Mouse (Mus musculus) heart, embryonic 12.5 days (tissue): ENCODE measurements around the gene Asb18. TPM values are rescaled to one million over a fixed set of nuclear protein-coding genes. Genes with fewer than 3 reads are reported as not detected.

Experiments used
- ATAC-seq: fragments of 200-750 bp; cut with Nextera tagmentation; 2 replicates; pipeline ENCODE4 v1.8.0; 2017; ENCODE audit warnings: moderate TSS enrichment, moderate library complexity; ENCODE audit not compliant: insufficient number of reproducible peaks, low FRiP score
- H3K27ac ChIP-seq: fragments of 300-500 bp; sonication (generic); 2 replicates; pipeline ENCODE4 v1.5.1; 2016; ENCODE audit warnings: mild to moderate bottlenecking, moderate library complexity; ENCODE audit not compliant: poor library complexity, severe bottlenecking
- H3K27me3 ChIP-seq: fragments of 300-500 bp; sonication (generic); replicated peaks from 2 replicates; pipeline ENCODE4 v1.6.1; 2016; ENCODE audit warnings: mild to moderate bottlenecking, moderate library complexity
- H3K36me3 ChIP-seq: fragments of 300-500 bp; sonication (generic); 2 replicates; pipeline ENCODE4 v1.6.1; 2016; ENCODE audit warnings: mild to moderate bottlenecking, moderate library complexity
- H3K4me1 ChIP-seq: fragments of 300-500 bp; sonication (generic); replicated peaks from 2 replicates; pipeline ENCODE4 v1.6.1; 2016; ENCODE audit warnings: mild to moderate bottlenecking
- H3K4me2 ChIP-seq: fragments of 300-500 bp; sonication (generic); 2 replicates; pipeline ENCODE4 v1.6.1; 2016; ENCODE audit warnings: mild to moderate bottlenecking, moderate library complexity
- H3K4me3 ChIP-seq: fragments of 300-500 bp; sonication (generic); 2 replicates; pipeline ENCODE4 v1.5.1; 2016; ENCODE audit warnings: mild to moderate bottlenecking
- H3K9ac ChIP-seq: fragments of 300-500 bp; sonication (generic); 2 replicates; pipeline ENCODE4 v1.6.1; 2016; ENCODE audit warnings: mild to moderate bottlenecking, moderate library complexity
- H3K9me3 ChIP-seq: fragments of 300-500 bp; sonication (generic); replicated peaks from 2 replicates; pipeline ENCODE4 v1.6.1; 2016; ENCODE audit warnings: mild to moderate bottlenecking, moderate library complexity
- WGBS: fragments of 180-500 bp; shearing (Covaris S2); methylation state at CpG from one replicate; pipeline ENCODE4 v1.1.7; 2016; 5-methylcytosine and 5-hydroxymethylcytosine counted together
- polyA plus RNA-seq: library from polyadenylated mRNA; unstranded; fragments of >200 nt; fragmentation: Nextera tagmentation; extraction: Ambion mirVana; gene quantifications from 2 replicates; pipeline ENCODE4 v1.2.1, GENCODE M21; 2016

Asb18 gene
- polyA plus RNA-seq, 1 experiment from 2014 or later: 1.0 TPM

GRCm38 (mm10) chr1:89925501-89926190, 88.8 kb downstream of the Asb18 start:
- Histone ChIP-seq H3K4me2 (no peak overlapping the region), H3K27me3 (peaks cover 100% of the 10 kb centered on the region), H3K4me1 (peaks cover 53% of the 10 kb centered on the region), H3K4me3 (no peak overlapping the region), H3K9me3 (no peaks in the 10 kb centered on the region; the same call in 1 of the 2 replicates), H3K27ac (no peak overlapping the region), H3K36me3 (no peaks in the 10 kb centered on the region), H3K9ac (no peak overlapping the region)
- ATAC-seq: no peak
- 20% methylated on average over 12 of the region's 12 CpGs for WGBS

DNA sequence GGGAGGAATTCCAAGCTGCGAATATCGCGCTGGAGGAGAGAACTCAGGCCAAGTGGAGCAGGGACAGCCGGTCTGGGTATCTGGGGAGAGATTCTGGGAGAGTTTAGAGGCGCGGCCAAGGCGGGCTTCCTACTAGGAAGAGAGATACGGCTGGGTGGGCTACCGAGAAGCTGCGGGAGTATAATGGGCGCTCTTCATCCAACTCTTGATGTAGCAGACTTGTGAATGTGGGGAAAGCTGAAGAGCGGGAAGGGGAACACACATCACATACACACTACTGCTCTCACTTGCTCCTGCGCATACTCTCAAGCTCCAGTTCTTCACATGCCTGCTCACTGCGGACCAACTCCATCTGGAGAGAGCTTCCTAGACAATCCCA, 90.8 kb downstream of the Asb18 start:
- Histone ChIP-seq H3K4me2 (peak overlapping the region; percentile 60), H3K36me3 (no peaks in the 10 kb centered on the region), H3K27me3 (peaks cover 100% of the 10 kb centered on the region), H3K4me3 (peak overlapping the region; percentile 31; the same call in 1 of the 2 replicates), H3K27ac (no peak overlapping the region), H3K4me1 (peaks cover 37% of the 10 kb centered on the region), H3K9me3 (peaks cover 4% of the 10 kb centered on the region), H3K9ac (no peak overlapping the region)
- ATAC-seq: no peak
- whole genome bisulfite sequencing: 9% methylated on average over 14 of the region's 14 CpGs

- Histone ChIP-seq H3K9ac (no peak overlapping the region), H3K36me3 (no peaks in the 10 kb centered on the region), H3K4me1 (peaks cover 34% of the 10 kb centered on the region), H3K27ac (no peak overlapping the region), H3K27me3 (peaks cover 100% of the 10 kb centered on the region), H3K4me3 (peak overlapping the region; percentile 31), H3K9me3 (peaks cover 6% of the 10 kb centered on the region), H3K4me2 (peak overlapping the region; percentile 60)
- ATAC-seq: no peak
- WGBS: under 1% methylated on average over 40 of the region's 41 CpGs
Observed at GRCm38 (mm10) chr1:89922883-89923641, 91.4 kb downstream of the Asb18 start.

GRCm38 (mm10) chr1:89922282-89922681, 92.2 kb downstream of the Asb18 start:
- under 1% methylated on average over 7 of the region's 7 CpGs for WGBS
- H3K36me3 ChIP-seq: no peaks in the 10 kb centered on the region
- H3K4me3 ChIP-seq: peak overlapping the region; percentile 31; the same call in 1 of the 2 replicates

DNA sequence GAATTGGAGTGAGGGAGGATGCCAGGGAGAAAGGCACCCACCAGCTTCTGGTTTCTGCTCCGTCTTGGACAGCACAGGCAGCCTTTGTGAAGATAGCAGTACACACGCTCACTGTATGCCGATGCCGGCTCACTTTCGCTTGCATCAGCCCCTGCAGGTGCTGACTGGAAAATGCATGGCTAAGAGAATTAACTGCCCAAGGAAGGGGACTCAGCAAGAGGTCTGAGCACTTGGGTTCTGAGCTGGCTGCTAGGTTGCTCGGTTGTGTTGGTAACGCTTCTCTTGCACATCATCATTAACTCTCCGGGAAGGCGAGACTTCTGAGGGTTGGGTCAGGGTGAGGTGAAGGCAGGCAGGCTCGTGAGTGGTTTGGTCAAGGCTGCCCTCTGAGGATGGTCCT, 92.7 kb downstream of the Asb18 start:
- 5% methylated on average over 10 of the region's 10 CpGs for WGBS
- Histone ChIP-seq H3K4me2 (peak overlapping the region; percentile 60), H3K9ac (no peak overlapping the region)

More at GRCm38 (mm10) chr1:89922282-89922681, 92.2 kb downstream of the Asb18 start:
- H3K4me1 ChIP-seq: peaks cover 30% of the 10 kb centered on the region
- ATAC-seq: no peak
- H3K27ac ChIP-seq: no peak overlapping the region
- peaks cover 100% of the 10 kb centered on the region for H3K27me3 ChIP-seq
- H3K9ac ChIP-seq: no peak overlapping the region
- H3K4me2 ChIP-seq: peak overlapping the region; percentile 60
- H3K9me3 ChIP-seq: peaks cover 6% of the 10 kb centered on the region

DNA sequence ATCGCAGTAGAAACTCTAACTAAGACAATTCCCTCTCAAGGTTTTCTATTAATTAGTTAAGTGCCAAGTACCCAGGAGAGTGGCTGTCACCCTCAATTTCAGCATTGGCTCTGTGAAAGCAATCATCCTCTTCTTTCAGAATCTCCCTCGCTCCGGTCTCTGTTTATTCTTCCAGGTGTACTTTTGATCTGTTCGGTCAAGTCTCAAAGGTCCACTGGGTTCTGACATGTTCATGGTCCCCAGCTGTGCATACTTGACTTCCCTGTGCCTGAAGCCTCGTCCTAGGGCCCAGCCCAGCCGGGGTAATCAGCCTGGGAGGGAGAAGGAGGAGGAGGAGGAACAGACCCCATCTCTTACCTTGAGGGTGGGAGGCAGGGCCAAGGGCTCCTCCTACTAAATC, 95.3 kb downstream of the Asb18 start:
- Histone ChIP-seq H3K4me2 (no peak overlapping the region), H3K27ac (no peak overlapping the region), H3K9me3 (peaks cover 6% of the 10 kb centered on the region), H3K9ac (no peak overlapping the region), H3K27me3 (peaks cover 78% of the 10 kb centered on the region), H3K4me3 (no peak overlapping the region), H3K4me1 (peaks cover 22% of the 10 kb centered on the region), H3K36me3 (no peaks in the 10 kb centered on the region)
- no peak for ATAC-seq
- 79% methylated on average over 6 of the region's 6 CpGs for WGBS

More for the DNA sequence above, 92.7 kb downstream of the Asb18 start:
- H3K27ac ChIP-seq: no peak overlapping the region
- no peaks in the 10 kb centered on the region for H3K36me3 ChIP-seq
- peaks cover 100% of the 10 kb centered on the region for H3K27me3 ChIP-seq
- ATAC-seq: no peak
- peaks cover 6% of the 10 kb centered on the region for H3K9me3 ChIP-seq
- H3K4me3 ChIP-seq: peak overlapping the region; percentile 6; the same call in 1 of the 2 replicates
- peaks cover 25% of the 10 kb centered on the region for H3K4me1 ChIP-seq

DNA sequence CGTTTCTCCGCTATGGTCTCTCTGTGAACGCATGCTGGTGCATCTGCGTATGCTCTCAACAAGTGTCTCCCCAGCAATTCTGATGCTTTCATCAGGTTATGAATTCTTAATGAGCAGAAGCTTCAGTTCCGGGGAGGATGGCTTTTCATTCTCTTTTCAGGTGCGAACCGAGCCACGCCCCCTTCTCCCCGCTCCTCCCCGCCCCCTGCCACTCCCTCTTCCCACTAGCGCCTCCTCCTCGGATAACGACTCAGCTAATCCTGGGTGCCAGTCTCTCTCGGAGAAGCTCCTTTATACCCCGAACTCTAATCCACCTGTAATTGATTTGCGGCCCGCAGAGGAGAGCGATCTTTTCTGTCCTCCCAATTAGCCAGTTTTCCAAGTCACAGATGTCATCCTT, 96.4 kb downstream of the Asb18 start:
- Histone ChIP-seq H3K36me3 (no peaks in the 10 kb centered on the region), H3K9me3 (peaks cover 6% of the 10 kb centered on the region), H3K27me3 (peaks cover 69% of the 10 kb centered on the region), H3K4me2 (no peak overlapping the region), H3K4me1 (peaks cover 14% of the 10 kb centered on the region), H3K27ac (no peak overlapping the region), H3K4me3 (no peak overlapping the region), H3K9ac (no peak overlapping the region)
- WGBS: 23% methylated on average over 18 of the region's 18 CpGs
- ATAC-seq: no peak

GRCm38 (mm10) chr1:89913611-89914010, 100.9 kb downstream of the Asb18 start:
- no peak overlapping the region for H3K4me2 ChIP-seq
- no peaks in the 10 kb centered on the region for H3K36me3 ChIP-seq
- H3K27ac ChIP-seq: no peak overlapping the region
- peaks cover 2% of the 10 kb centered on the region for H3K9me3 ChIP-seq
- peaks cover 39% of the 10 kb centered on the region for H3K27me3 ChIP-seq
- no peak overlapping the region for H3K9ac ChIP-seq
- no peaks in the 10 kb centered on the region for H3K4me1 ChIP-seq
- no peak overlapping the region for H3K4me3 ChIP-seq
- no peak for ATAC-seq
- WGBS: 71% methylated on average over 4 of the region's 4 CpGs

DNA sequence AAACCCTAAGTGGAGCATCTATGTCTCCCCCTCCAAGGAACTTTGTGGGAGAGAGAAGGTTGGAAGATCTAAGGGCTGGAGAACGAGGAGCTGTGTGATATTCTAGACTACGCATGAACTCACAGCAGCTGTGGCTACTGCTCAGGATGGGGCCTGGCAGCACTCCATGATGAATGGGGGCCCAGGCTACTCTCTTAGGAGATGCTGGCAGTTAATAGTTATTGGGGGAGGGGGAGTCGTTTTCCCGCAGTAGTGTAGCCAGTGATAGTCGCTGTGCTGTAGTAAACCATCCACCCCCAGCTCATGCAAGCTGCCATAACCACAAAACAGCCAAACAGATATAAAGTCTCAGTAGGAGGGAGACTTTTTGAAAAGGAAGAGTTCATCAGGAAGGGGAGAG, 102.1 kb downstream of the Asb18 start:
- WGBS: 60% methylated on average over 5 of the region's 5 CpGs
- H3K4me3 ChIP-seq: no peak overlapping the region
- ATAC-seq: no peak

DNA sequence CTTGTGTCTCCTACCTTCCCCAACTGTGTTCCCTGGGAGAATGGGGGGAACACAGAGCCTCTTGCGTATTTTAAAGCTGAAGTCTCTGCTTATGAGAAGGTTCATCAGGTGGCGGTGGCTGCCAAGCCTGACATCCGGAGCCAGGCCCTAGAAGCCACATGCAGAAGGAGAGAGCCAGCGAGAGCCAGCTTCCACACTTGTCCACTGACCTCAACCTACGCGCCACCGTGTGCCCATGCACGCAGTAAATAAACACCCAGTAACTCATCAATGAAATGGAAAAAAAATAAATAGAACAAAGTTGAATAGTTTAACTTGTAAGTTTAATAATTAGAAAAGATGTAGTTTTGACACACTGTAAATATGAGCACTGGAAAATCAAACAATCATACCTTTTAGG, 104.7 kb downstream of the Asb18 start:
- Histone ChIP-seq H3K4me1 (no peaks in the 10 kb centered on the region), H3K9ac (no peak overlapping the region), H3K4me2 (no peak overlapping the region), H3K27me3 (peaks cover 17% of the 10 kb centered on the region), H3K4me3 (no peak overlapping the region), H3K27ac (no peak overlapping the region), H3K9me3 (peaks cover 6% of the 10 kb centered on the region), H3K36me3 (no peaks in the 10 kb centered on the region)
- no peak for ATAC-seq
- WGBS: 84% methylated on average over 8 of the region's 8 CpGs

More for the DNA sequence above, 102.1 kb downstream of the Asb18 start:
- H3K9me3 ChIP-seq: no peaks in the 10 kb centered on the region
- H3K27ac ChIP-seq: no peak overlapping the region
- H3K36me3 ChIP-seq: no peaks in the 10 kb centered on the region
- H3K27me3 ChIP-seq: peaks cover 27% of the 10 kb centered on the region
- no peak overlapping the region for H3K9ac ChIP-seq
- H3K4me1 ChIP-seq: no peaks in the 10 kb centered on the region
- no peak overlapping the region for H3K4me2 ChIP-seq

- H3K9me3 ChIP-seq: peaks cover 6% of the 10 kb centered on the region
- no peak for ATAC-seq
- no peaks in the 10 kb centered on the region for H3K4me1 ChIP-seq
- no peak overlapping the region for H3K9ac ChIP-seq
- H3K4me2 ChIP-seq: no peak overlapping the region
- no peaks in the 10 kb centered on the region for H3K36me3 ChIP-seq
- no peak overlapping the region for H3K27ac ChIP-seq
- WGBS: 83% methylated on average over 1 of the region's 1 CpGs
- no peaks in the 10 kb centered on the region for H3K27me3 ChIP-seq
- H3K4me3 ChIP-seq: no peak overlapping the region
Observed at GRCm38 (mm10) chr1:89902641-89903040, 111.8 kb downstream of the Asb18 start.
